Mouse (Mus musculus) ES-E14 (cell line): ENCODE data around the gene Zfp943.

Experiments
- MAFK ChIP-seq: IDR thresholded peaks from 2 replicates; pipeline ENCODE4 v1.6.1; 2014; ENCODE audit warnings: mild to moderate bottlenecking, low read depth, low read length, inconsistent platforms; ENCODE audit not compliant: insufficient read depth
- ZC3H11A ChIP-seq: IDR thresholded peaks from 2 replicates; pipeline ENCODE4 v1.6.1; 2012; ENCODE audit warnings: low read depth, mild to moderate bottlenecking, inconsistent platforms, low read length, borderline replicate concordance

DNA sequence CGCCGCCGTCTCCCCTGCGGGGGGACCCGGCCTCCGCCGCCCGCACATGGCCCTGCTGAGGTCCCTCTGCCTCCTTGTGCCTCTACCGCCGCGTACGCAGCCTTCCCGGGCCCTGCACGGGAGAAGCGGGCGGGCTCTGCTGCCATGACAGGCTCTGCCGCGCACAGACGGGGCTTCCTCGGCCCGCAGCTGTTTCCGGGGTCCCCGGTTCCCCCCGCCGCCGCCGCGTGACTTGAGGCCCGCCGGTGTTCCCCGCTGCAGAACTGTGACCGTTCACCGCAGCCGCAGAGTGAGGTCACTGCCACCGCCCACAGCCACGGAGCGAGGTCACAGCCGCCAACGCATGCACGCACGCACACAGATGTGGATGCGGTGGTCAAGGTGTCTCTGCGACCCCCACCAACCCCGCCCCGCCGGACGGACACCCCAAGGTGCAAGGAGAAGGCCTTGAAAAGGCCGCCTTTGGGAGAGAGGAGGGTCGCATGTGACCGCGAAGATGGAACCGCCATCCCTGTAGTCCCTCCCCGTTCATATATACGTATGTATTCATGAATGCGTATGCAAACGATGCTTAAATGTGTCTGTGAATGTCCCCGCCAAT lies 118.8 kb downstream of the Zfp943 start:
- TF ChIP-seq MAFK (no peak), ZC3H11A (no peak)
